Mouse (Mus musculus) neutrophil, adult 65 days (primary cell): ENCODE measurements around the gene Gm8897. TPM values are rescaled to one million over a fixed set of nuclear protein-coding genes. Genes with fewer than 3 reads are reported as not detected.

ENCODE experiments used
- total RNA-seq: library from RNA; stranded (reverse); gene quantifications from 2 replicates; pipeline ENCODE4 v1.2.4, GENCODE M21; 2023

Gm8897 gene
- total RNA-seq, result not detected in 2 replicates

DNA sequence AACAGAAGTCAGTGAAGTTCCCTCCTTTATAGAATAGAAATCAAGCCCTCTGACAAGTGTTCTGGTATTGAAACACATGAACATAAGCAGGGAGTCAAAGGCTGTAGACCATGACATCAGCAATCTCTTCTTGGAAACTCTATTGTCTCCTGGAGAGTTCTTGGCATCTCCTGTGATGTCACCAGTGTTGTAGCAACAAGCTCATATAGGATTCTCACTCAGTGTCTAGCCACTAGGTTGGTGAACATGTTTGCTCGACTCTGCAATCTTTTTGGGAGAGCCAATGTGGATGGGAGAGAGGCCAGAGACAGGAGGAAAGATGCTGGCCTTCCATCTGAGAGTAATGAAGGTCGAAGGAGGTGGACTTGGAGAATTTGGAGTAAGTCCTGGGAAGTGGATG is at the start of gene Gm8897:
TSS of gene Gm8897 (plus strand) at position 301 of the 400 bp plus-strand sequence.

Other genes starting within 250 kb of the Gm8897 start
- not detected in 2 replicates for gene Gm5861, start 233.3 kb upstream of the Gm8897 start, total RNA-seq
- not detected in 2 replicates for gene Gm8890, start 160.4 kb upstream of the Gm8897 start, total RNA-seq
- not detected in 2 replicates for gene Speer1, start 74.9 kb upstream of the Gm8897 start, total RNA-seq
- gene Gm8906, start 86.3 kb downstream of the Gm8897 start, total RNA-seq, result not detected in 2 replicates
- not detected in 2 replicates for gene Gm6460, start 178.5 kb downstream of the Gm8897 start, total RNA-seq